Mouse (Mus musculus) limb, embryonic 10.5 days (tissue): ENCODE results near the gene Hnrnph1. TPM values are rescaled to one million over a fixed set of nuclear protein-coding genes. Genes with fewer than 3 reads are reported as not detected.

Experiments used
- DNase-seq: peaks from one replicate; pipeline ENCODE4 v3.0.0-alpha.2; 2017; ENCODE audit warnings: low spot score
- H3K27ac ChIP-seq: fragments of 300-500 bp; sonication (generic); 2 replicates; pipeline ENCODE4 v1.5.1; 2016; ENCODE audit warnings: mild to moderate bottlenecking
- H3K27me3 ChIP-seq: fragments of 300-500 bp; sonication (generic); 2 replicates; pipeline ENCODE4 v1.6.1; 2016; ENCODE audit warnings: low read depth, mild to moderate bottlenecking; ENCODE audit not compliant: poor library complexity, severe bottlenecking
- H3K36me3 ChIP-seq: fragments of 300-500 bp; sonication (generic); 2 replicates; pipeline ENCODE4 v1.6.1; 2016; ENCODE audit warnings: mild to moderate bottlenecking, moderate library complexity
- H3K4me1 ChIP-seq: fragments of 300-500 bp; sonication (generic); 2 replicates; pipeline ENCODE4 v1.6.1; 2016
- H3K4me3 ChIP-seq: fragments of 300-500 bp; sonication (generic); 2 replicates; pipeline ENCODE4 v1.5.1; 2016; ENCODE audit warnings: mild to moderate bottlenecking, moderate library complexity
- H3K9me3 ChIP-seq: fragments of 300-500 bp; sonication (generic); replicated peaks from 2 replicates; pipeline ENCODE4 v1.6.1; 2016; ENCODE audit warnings: mild to moderate bottlenecking
- whole genome bisulfite sequencing: fragments of 180-500 bp; shearing (Covaris S2); methylation state at CpG from one replicate; pipeline ENCODE4 v1.1.7; 2016; 5-methylcytosine and 5-hydroxymethylcytosine counted together
- polyA plus RNA-seq: library from polyadenylated mRNA; unstranded; fragments of >200 nt; fragmentation: Nextera tagmentation; extraction: Ambion mirVana; gene quantifications from 2 replicates; pipeline ENCODE4 v1.2.1, GENCODE M21; 2016

The Hnrnph1 gene
- polyA plus RNA-seq, 1 experiment from 2014 or later, result 668 TPM

DNA sequence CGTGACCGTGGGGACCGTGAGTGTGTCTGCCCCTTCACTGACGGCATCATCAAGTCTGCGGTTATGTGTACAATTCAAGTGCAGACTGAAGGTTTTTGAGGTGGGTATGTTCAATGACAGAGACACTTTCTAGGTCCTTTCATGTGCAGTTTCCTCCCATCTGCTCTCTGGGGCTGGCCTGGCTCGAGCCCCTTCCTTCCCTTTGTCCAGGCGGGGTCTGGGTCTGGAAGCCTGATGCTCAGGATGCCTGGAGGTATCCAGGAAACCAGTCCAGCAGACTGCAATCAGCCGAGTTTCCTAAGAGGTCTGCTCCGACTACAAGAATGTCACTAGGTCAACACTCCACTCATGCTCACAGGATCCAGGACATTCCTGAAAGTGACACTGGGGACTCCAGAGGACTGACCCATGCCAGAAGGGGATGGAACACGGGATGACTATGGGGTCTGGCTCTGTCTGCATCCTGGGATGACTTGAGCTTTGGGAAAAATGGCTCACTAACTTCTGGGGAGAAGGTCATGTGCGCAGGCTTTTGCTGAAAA is 20.0 kb downstream of the Hnrnph1 start:
- DNase-seq, result no peak
- Histone ChIP-seq H3K4me3 (no peak overlapping the region), H3K4me1 (no peaks in the 10 kb centered on the region), H3K36me3 (peaks cover 86% of the 10 kb centered on the region), H3K27me3 (no peaks in the 10 kb centered on the region), H3K9me3 (no peaks in the 10 kb centered on the region), H3K27ac (no peak overlapping the region)
- 92% methylated on average over 11 of the region's 11 CpGs for WGBS

DNA sequence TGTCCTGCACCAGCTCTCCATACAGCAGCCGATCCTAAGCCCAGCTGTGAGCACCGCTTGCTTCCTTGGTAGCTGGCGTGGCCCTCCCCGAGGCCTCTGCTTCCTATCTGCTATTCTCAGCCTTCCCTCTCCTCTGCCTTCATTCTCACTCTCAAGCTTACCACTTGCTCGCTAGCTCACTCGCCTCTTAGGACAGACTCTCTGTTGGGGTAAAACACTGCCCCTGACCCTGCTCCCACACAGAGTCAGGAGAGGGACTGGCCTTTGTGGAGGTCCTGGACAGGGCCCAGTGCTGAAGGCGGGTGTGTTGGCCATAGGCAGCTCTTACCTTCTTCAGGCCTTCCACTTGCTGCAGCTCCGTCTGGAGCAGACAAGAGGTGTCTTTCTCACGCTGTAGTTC is 20.5 kb downstream of the Hnrnph1 start:
- H3K4me1 ChIP-seq, result no peaks in the 10 kb centered on the region
- H3K27ac ChIP-seq, result no peak overlapping the region
- 92% methylated on average over 9 of the region's 9 CpGs for WGBS
- no peak for DNase-seq
- H3K4me3 ChIP-seq, result no peak overlapping the region
- no peaks in the 10 kb centered on the region for H3K9me3 ChIP-seq
- H3K27me3 ChIP-seq, result no peaks in the 10 kb centered on the region
- peaks cover 86% of the 10 kb centered on the region for H3K36me3 ChIP-seq

GRCm38 (mm10) chr11:50398803-50399202 is 22.0 kb downstream of the Hnrnph1 start:
- 91% methylated on average over 13 of the region's 13 CpGs for WGBS
- Histone ChIP-seq H3K36me3 (peaks cover 90% of the 10 kb centered on the region), H3K4me3 (no peak overlapping the region), H3K4me1 (no peaks in the 10 kb centered on the region), H3K27ac (no peak overlapping the region), H3K27me3 (no peaks in the 10 kb centered on the region), H3K9me3 (no peaks in the 10 kb centered on the region)
- DNase-seq, result no peak

- WGBS, result 96% methylated on average over 3 of the region's 3 CpGs
- no peak for DNase-seq
These were observed 25.7 kb downstream of the Hnrnph1 start for GRCm38 (mm10) chr11:50402481-50402880.

DNA sequence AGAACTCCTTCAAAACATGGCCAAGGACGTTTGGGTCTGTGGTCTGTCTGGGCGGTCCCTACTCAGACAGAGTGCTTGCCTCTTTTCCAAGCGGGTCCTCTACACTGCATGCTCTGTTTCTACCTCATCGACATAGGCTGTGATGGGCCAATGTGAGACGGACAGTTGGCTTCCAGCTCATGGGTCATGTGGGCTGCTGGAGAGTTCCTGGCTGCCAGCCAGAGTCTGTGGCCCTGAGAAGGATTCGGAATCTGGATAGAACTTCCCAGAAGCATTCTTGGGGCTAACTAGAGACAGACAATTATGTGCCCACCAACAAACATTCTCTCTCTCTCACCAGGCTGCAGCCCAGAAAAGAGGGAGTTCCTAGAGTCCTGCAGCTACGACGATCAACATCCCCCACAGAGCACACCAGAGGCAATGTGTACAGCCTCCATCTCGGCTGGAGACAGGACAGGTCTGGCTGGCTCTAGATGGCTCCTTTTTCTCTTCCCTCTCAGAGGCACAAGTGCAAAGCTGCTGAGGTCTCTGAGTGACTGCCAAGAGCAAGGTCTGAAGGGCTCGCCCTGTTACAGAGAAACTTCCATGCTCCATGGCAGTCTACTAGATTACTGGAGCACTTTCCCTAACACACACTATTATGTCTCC is 26.7 kb downstream of the Hnrnph1 start:
- H3K4me1 ChIP-seq, result no peaks in the 10 kb centered on the region
- peaks cover 81% of the 10 kb centered on the region for H3K36me3 ChIP-seq
- WGBS, result 87% methylated on average over 10 of the region's 10 CpGs
- no peak for DNase-seq
- no peak overlapping the region for H3K4me3 ChIP-seq
- H3K9me3 ChIP-seq, result no peaks in the 10 kb centered on the region
- H3K27ac ChIP-seq, result no peak overlapping the region
- H3K27me3 ChIP-seq, result no peaks in the 10 kb centered on the region

More at GRCm38 (mm10) chr11:50402481-50402880, 25.7 kb downstream of the Hnrnph1 start:
- Histone ChIP-seq H3K27me3 (no peaks in the 10 kb centered on the region), H3K4me3 (no peak overlapping the region), H3K27ac (no peak overlapping the region), H3K4me1 (no peaks in the 10 kb centered on the region), H3K36me3 (peaks cover 87% of the 10 kb centered on the region), H3K9me3 (no peaks in the 10 kb centered on the region)

- Histone ChIP-seq H3K9me3 (no peaks in the 10 kb centered on the region), H3K36me3 (peaks cover 72% of the 10 kb centered on the region), H3K4me1 (no peaks in the 10 kb centered on the region), H3K27me3 (no peaks in the 10 kb centered on the region), H3K4me3 (no peak overlapping the region), H3K27ac (no peak overlapping the region)
- DNase-seq, result no peak
- 82% methylated on average over 6 of the region's 6 CpGs for WGBS
These were observed 30.4 kb downstream of the Hnrnph1 start for GRCm38 (mm10) chr11:50407235-50407634.

- no peak for DNase-seq
- Histone ChIP-seq H3K36me3 (peaks cover 73% of the 10 kb centered on the region), H3K9me3 (no peaks in the 10 kb centered on the region), H3K4me1 (no peaks in the 10 kb centered on the region), H3K27ac (no peak overlapping the region), H3K27me3 (no peaks in the 10 kb centered on the region), H3K4me3 (no peak overlapping the region)
- WGBS, result 94% methylated on average over 6 of the region's 6 CpGs
These were observed 38.9 kb downstream of the Hnrnph1 start for GRCm38 (mm10) chr11:50415563-50416241.

DNA sequence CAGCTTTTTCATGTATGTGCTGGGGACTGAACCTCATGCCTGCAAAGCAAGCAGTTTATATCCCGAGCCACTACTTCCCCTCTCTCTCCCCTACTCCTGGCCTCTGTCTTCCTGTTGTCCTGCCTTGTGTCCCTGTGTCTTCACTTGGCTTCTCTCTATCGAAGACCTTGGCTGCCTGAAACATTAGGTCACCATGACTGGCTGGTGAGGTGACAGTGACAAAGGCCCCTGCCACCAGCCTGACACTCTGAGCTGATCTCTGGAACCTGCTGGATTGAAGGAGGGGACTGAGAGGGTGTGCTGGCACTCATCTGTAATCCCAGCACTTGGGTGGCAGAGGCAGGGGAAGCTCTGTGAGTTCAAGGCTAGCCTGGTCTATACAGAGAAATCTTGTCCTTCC is 41.1 kb downstream of the Hnrnph1 start:
- no peak for DNase-seq
- 84% methylated on average over 2 of the region's 2 CpGs for WGBS
- Histone ChIP-seq H3K4me1 (peaks cover 7% of the 10 kb centered on the region), H3K4me3 (no peak overlapping the region), H3K27me3 (no peaks in the 10 kb centered on the region), H3K36me3 (peaks cover 62% of the 10 kb centered on the region), H3K27ac (no peak overlapping the region), H3K9me3 (no peaks in the 10 kb centered on the region)

DNA sequence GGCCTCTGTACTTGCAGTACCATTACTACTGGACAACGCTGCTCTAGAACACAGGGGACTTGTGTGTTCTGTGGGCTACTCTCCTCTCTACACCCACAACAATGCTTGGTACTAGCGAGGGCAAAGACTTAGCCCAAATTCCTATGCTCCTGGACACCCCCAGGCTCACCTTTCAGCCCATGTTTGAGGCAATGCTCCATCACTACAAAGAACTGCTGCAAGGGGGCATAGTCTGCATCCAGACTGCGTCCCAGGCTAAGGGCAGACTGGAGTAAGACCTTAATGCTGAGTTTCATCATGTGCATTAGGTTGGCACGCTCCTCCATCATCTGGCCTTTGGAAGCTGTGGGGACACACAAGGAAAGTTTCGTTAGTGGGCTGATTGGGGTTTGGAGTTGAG is 44.7 kb downstream of the Hnrnph1 start:
- WGBS, result 46% methylated on average over 5 of the region's 5 CpGs

DNA sequence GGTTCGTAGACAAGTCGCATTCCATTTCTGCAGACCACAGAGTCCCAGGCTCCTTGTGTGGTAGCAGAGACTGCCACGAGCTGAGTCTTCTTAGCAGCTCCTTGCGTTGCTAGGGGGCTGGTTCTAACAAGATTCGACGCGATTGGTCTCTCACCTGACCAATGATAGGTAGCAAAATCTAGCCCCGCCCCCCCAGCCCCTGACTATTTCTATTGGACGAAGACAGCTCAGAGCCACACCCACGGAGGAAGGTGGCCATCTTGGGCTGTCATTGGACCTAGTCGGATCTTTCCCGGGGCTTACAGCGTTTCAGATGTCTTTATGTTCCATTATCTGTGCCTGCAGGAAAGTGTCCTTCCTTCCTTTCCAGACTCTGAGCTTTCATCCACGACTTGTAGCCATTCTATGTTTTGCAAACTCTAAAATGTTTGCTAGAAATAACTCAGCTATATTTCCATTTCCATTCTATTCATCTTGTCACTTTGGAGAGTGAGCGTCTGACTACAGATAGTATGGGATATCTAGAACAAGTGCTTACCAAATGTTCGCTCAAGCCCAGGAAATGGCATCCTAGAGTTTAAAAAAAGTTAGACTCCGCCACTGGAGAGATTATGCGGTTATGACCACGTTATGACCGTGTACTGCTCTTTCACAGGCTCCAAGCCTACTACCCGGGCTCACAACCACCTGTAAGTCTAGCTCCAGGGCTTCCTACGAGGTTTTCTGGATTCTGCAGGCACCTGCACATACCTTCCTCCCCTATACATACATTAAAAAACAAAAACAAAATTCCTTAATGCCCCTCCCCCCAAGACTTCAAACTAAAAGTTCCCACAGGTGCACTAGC is 45.4 kb downstream of the Hnrnph1 start:
- peak overlapping the region; percentile 61 for H3K4me3 ChIP-seq
- peak overlapping the region; percentile 82 for H3K27ac ChIP-seq

More for the DNA sequence above, 44.7 kb downstream of the Hnrnph1 start:
- Histone ChIP-seq H3K27ac (peak overlapping the region; percentile 82), H3K4me1 (peaks cover 7% of the 10 kb centered on the region), H3K4me3 (peak overlapping the region; percentile 61), H3K27me3 (no peaks in the 10 kb centered on the region), H3K9me3 (no peaks in the 10 kb centered on the region), H3K36me3 (peaks cover 32% of the 10 kb centered on the region)
- no peak for DNase-seq

DNA sequence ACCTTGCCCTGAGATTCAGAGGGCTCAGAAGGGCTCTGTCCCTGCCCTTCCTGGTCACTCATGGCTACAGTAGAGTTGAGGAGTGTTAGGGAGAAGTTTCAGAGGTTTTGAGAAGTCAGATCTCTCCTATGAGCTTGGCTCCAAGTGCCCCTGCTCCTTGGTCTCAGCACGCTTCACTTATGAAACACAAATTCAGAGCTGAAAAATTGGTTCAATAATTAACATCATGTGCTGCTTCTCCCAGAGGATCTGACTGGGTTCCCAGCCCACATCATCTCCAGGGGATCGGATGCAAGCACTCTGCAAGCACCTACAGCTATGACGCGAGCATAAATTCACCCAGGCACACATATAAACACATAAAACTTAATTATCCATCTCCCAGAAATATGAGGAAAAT is 49.3 kb downstream of the Hnrnph1 start:
- WGBS, result 93% methylated on average over 4 of the region's 4 CpGs

More for the DNA sequence above, 45.4 kb downstream of the Hnrnph1 start:
- Histone ChIP-seq H3K36me3 (peaks cover 25% of the 10 kb centered on the region), H3K27me3 (no peaks in the 10 kb centered on the region), H3K4me1 (peaks cover 7% of the 10 kb centered on the region), H3K9me3 (no peaks in the 10 kb centered on the region)
- DNase-seq, result peak; percentile 94
- WGBS, result 22% methylated on average over 22 of the region's 22 CpGs

GRCm38 (mm10) chr11:50430277-50431133 is 53.7 kb downstream of the Hnrnph1 start, which contains the start of gene Rufy1:
Gene Rufy1 (minus strand): TSS chr11:50431125.
- peaks cover 15% of the 10 kb centered on the region for H3K4me1 ChIP-seq
- WGBS, result under 1% methylated on average over 90 of the region's 90 CpGs
- H3K4me3 ChIP-seq, result peak within 1 kb of the TSS; percentile 84
- no peaks in the 10 kb centered on the region for H3K9me3 ChIP-seq
- DNase-seq, result peak; percentile 90
- no peaks in the 10 kb centered on the region; the same call in 1 of the 2 replicates for H3K27me3 ChIP-seq
- no peaks in the 10 kb centered on the region for H3K36me3 ChIP-seq
- H3K27ac ChIP-seq, result peak within 1 kb of the TSS; percentile 99

More for the DNA sequence above, 49.3 kb downstream of the Hnrnph1 start:
- no peaks in the 10 kb centered on the region; the same call in 1 of the 2 replicates for H3K27me3 ChIP-seq
- no peaks in the 10 kb centered on the region for H3K9me3 ChIP-seq
- no peak overlapping the region for H3K27ac ChIP-seq
- peaks cover 13% of the 10 kb centered on the region for H3K4me1 ChIP-seq
- H3K36me3 ChIP-seq, result no peaks in the 10 kb centered on the region
- H3K4me3 ChIP-seq, result no peak overlapping the region
- DNase-seq, result no peak
